Mouse (Mus musculus): Measurements from ENCODE around the gene Ccdc149. TPM values are rescaled to one million over a fixed set of nuclear protein-coding genes. Genes with fewer than 3 reads are reported as not detected.

Gene Ccdc149
- polyA plus RNA-seq (2012; rRNA removed) = 4.1 and 4.2 TPM in 2 replicates

GRCm38 (mm10) chr5:52470991-52471801 lies at the start of gene Ccdc149:
TSS of gene Ccdc149 (minus strand) at chr5:52471521.

GRCm38 (mm10) chr5:52363468-52364150 lies 107.7 kb downstream of the Ccdc149 start, which contains the start of gene Sod3:
TSS of gene Sod3 (plus strand) at chr5:52363791.

Other genes starting within 250 kb of the Ccdc149 start
- 38.6 and 47.7 TPM in 2 replicates for gene Sod3, start 107.7 kb downstream of the Ccdc149 start, polyA plus RNA-seq (2012; rRNA removed)
- gene Lgi2, start 94.9 kb upstream of the Ccdc149 start, polyA plus RNA-seq (2012; rRNA removed) = 0.71 and 0.82 TPM in 2 replicates
- 4.4 and 4.8 TPM in 2 replicates for gene Sepsecs, start 198.2 kb upstream of the Ccdc149 start, polyA plus RNA-seq (2012; rRNA removed)